Mouse (Mus musculus) embryo, embryonic 9.5 days (tissue): ENCODE measurements around the gene Gtf2a1.
"Not testable (repeated sequence)": the region's sequence is repeated elsewhere in the genome, so short reads cannot be mapped to it uniquely, and the experiment has no call there.

Experiments used
- DNase-seq: peaks from one replicate; pipeline ENCODE4 v3.0.0-alpha.2; 2017; ENCODE audit errors: extremely low spot score

Gene Gtf2a1

DNA sequence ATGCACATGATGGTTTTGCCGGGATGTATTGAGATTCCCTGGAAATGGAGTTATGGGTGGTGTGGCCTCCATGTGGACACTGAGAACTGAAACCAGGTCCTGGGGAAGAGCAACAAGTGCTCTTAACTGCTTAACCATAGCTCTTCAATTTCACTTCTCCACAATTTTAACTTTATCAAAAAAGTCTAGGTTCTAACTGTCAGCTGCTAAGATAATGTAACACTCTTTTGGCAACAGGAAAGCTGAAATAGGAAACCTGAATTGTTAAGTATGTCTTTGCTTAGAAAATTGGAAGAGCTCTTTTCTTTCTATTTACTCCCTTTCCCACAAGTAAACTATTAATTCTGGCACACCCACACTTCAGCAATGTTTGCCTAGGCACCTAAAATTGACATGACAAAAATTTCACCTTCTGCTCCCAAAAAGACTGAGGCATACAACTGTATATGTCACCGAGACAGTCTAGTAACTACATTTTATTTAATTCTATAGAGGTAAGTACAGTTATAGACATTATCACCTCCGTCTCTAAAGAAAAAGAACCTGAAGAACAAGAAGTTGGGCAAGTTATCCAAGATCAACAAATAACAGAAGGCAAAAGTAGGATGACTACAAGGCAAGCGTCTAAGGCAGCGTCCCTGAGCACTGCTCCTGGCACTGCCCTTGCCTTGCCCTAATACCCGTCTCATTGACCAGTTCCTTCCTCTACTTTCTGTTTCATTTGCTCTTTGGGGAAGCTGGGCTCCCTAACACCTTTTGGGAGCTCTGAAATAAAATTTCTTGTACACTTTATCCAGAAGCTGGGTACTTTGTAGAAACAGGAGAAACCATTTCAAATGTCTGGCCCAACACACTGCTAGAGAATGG is 8.8 kb downstream of the Gtf2a1 start:
- no peak for DNase-seq

DNA sequence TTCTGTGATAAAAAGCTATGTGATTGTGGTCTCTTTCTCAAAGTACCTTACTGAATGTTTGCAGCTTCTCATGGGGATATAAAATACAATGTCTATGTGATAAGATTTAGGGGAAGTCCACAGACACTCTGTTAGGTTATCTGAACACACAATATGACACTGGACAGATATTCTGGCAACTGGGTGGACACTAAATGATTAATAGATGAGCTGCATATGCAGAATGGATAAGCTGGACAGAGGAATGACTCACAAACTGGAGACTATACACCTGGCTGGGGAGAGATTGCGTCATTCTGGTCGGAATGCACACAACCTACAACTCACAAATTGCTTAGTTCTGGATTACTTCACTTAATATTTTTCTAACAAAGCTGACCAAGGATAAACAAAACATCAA is 10.6 kb downstream of the Gtf2a1 start:
- no peak for DNase-seq

DNA sequence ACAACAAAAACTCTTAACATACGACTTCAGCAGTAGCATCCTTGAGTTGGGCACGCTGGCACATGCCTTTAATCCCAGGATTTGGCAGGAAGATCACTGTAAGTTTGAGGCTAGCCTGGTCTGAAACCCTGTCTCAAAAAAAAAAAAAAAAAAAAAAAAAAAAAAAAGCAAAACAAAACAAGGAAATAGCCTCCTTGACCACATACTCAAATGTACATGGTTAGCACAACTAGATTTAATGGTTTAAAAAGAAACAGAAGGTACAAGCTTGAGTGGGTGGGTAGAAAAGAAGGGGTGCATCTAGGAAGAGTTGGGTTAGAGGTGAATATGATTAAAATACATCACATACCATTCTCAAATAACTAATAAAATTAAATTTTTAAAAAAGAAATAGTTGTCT is 18.6 kb downstream of the Gtf2a1 start:
- no peak for DNase-seq

DNA sequence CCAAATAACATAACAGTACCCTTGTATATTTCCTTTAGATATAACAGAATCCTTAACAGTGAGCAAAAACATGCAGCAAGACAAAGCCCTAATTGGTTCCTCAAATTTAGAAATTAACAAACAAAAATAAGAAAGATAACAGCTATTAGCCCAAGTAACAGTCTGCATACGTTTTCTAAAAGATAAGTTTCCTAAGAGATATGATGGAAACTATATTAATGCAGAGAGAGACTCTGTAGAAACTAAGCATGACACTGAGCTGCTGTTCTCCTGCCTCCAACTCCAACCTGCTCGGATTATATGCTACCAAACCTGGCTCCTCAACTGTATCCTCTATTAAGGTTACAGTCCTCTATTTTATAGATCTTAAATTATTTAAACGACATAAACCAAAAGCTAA is 21.0 kb downstream of the Gtf2a1 start:
- DNase-seq, result no peak

DNA sequence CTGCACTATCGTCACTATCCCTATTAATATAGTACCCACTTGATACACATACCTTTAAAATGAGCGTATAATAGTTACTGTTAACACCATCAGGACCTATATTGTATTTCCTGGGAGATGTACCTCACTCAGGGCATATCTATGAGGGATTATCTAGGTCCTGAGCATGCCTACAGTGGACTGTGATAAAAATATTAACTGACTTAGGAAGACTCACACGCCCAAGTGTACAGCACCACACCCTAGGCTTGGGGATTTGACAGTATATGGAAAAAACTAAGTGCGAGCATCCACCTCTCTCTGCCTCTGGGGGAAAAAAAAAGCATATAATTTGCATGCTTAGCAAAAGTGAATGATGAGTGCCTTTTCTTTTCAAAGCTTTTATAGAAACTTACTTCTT is 23.1 kb downstream of the Gtf2a1 start:
- no peak for DNase-seq

DNA sequence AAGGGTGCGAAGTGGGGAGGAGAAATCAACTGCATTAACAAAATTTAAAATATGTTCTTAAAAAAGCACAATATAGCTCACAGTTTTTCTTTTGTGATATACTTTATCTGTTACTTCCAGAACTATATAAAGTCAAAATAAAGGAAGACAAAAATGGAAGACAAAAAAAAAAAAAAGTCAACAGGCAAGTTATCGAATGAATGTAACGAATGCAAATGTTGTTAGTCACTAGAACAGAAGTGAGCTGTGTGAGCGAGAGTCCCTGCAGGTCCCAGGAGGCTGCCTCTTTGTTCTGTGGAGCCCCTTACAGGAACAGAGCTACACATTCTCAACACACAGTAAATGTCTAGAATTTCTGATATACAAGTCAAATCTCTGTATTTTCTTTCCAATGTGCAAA is 32.1 kb downstream of the Gtf2a1 start:
- not testable (repeated sequence) for DNase-seq

DNA sequence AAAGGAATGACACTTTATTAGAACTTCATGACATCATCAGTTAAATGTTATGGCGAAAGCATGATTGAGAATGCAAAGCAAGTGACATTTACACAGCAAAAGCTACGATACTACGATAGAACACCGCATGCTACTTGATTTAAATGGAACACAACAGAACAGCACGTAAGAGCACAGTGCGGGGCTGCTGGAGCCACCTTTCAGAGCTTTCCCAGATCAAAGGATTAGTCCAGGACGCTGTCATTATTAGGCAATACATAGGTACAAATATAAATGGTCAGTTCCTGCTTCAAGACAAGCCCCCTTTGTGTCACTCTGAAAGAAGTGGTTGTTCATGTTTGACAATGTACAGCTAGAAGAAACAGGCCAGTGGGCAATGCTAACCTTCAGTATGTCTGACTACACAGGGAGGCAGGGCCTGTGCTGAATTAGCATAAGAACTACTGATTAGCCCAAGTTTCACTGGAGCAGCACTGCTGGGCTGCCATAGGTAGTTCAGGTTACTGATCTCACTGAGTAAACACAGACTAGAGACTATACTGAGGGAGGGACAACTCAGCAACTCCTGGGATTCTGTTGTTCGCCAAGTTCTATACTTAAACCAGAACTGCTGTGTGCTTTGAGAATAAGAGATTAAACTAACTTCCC is 32.8 kb downstream of the Gtf2a1 start:
- DNase-seq, result not testable (repeated sequence)

DNA sequence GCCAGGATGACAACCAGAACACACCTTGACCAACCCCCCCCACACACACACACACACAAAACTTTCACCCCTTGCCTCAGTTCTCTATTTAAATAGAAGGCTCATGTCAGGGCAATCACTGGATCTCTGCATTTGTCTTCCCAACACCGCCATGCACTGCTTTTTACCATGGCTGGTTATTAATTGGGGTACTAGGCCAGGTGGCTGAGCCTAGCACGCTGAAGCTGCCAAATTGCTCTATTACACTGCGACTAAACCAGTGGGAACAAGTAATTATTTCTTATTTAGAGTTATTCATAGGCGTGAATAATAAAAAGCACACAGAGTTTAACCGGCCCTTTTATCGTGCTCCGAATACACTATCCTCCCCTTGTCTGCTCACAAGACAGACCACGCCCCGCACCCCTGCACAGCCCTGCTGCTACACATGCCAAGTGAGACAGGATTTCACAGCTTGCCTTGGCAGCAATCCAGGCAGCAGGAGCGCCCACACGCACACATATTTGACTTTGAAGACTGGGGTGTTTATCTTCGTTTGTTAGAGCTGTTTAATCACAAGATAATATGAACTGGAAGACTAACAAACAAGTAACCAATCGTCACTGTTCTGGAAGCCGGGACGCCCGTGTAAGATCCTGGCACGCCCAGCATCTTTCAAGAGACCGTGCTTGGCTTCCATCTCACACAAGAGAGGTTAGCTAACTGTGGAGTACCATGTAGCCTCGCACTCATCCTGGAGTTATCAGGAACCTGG is 38.3 kb downstream of the Gtf2a1 start:
- DNase-seq, result no peak

DNA sequence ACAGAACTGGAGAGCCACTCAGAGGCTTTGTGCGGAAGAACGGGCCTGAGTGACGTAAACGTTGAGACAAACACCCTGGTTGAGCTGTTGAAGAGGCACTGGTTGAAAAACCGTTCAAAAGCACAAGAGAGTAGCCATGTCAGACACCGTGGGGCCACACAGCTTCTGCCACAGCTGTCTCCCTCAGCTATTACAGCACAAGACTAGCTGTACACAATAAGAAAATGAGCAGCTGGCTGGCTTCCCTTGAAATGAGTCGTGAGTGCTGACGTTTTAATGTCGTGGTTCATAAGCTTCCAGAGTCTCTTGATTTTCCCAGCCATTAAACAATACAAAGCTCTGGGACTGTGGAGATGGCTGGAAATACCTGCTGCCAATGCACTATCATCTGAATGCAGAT is 40.8 kb downstream of the Gtf2a1 start:
- DNase-seq, result no peak

DNA sequence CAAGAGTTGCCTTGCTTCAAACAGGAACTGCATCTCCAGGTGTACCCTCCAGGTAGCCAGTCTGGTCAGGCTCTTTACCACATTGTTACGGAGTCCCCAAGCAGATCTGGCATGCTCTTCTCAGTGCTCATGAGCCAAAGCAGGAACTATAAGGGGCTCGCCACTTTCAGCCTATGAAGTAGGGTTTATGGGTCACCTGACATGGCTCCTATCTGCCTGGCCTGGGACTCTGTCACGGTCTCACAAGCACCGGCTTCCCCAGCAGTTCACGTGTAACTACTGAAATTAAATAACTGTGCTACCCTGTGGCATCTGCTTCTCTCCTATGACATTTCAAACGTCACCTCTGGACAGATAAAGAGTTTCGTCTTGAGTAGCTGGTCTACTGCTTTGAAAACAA is 50.1 kb downstream of the Gtf2a1 start:
- DNase-seq, result no peak

DNA sequence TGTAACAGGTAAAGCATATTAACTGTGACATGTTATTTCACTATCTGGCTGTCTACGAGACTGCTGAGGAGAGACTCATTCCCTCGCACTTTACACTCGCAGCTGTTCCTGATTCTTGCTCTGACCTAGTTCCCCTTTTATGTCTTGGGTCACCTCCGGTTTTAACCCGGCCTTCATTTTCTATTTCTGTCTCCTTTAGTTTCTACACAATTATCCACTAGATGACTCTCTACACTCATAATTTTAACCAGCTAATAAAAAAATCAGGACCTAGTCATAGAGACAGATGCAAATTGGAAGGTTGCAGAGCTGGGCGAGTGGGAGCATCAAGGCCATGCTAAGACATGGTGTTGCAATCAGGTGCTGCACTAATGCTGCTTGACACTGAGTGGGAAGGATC is 55.8 kb downstream of the Gtf2a1 start:
- no peak for DNase-seq

DNA sequence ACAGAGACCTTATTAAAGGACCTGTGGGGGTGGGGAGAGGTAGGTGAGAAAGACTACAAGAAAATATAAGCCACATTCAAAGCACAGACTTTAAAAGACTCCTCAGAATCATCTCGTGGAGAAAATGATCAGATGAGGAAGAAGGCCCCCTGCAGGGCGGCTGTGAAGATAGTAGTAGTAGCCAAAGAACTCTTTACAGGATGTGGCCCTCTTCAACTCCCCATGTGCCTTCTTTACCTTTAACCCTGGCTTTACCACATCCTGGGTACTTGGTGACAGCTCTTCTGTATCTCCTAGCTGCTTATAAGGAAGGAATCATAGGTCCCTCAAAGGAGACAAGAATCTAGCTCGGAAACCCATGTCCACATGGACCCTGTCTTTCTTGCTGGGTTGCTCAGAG is 66.7 kb downstream of the Gtf2a1 start:
- no peak for DNase-seq

DNA sequence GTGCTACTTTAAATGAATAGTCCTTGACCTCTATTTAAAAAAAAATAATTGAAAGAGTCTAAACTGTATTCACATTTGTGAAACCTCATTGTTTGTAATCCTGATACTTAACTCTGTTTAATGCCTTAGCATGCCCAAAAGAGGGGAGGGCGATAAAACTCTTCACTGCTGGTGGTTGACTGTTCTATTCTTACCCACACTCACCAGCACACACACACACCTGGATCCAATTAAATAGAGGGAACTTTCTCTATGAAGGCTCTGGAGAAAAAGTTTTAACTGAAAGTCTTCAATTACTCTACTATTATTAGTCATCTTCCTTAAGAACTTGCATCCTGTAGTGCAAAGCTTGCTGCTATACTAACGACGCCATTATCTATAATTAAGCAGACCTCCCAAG is 72.5 kb downstream of the Gtf2a1 start:
- no peak for DNase-seq

DNA sequence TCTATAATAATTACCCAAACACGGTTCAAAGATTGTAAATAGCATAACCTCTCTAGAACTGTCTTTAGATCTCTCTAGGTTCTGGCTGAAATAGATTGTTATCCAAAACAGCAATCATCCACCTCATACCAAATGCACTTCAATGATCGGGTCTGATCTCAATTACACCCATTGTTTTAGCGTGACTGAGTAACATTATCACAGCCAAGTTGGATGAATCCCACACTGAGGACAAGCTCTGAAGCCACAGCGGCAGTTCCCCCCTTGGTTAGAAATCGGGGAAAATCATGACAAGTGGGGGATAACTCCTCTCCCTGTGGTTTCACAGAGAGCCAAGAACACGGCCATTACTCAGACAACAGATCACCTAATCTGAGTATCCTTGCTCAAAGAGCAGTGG is 76.3 kb downstream of the Gtf2a1 start:
- DNase-seq, result no peak

DNA sequence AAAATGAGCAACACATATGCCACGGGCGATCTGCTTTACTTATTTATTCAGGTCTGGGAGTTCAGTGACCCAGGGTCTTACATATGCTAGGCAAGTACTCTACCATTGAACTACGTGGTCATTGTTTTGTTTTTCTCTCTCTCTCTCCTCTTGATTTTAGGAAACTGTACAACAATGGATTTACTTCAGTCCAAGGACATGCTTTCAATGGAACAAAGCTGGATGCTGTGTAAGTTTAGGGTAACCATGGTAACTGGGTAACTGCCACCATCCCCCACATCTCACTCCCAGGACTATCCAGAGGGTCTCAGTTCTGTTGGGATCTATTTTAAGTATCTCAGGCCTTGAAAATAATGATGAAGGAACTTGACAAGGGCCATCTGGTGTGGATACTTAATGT is 78.5 kb downstream of the Gtf2a1 start:
- DNase-seq, result no peak
